Mouse (Mus musculus) lung, postnatal 25 days (tissue): ENCODE measurements around the gene Atg7.

Source experiments
- DNase-seq: peaks from one replicate; pipeline ENCODE4 v3.0.0; 2022; ENCODE audit warnings: low spot score

Atg7 gene

DNA sequence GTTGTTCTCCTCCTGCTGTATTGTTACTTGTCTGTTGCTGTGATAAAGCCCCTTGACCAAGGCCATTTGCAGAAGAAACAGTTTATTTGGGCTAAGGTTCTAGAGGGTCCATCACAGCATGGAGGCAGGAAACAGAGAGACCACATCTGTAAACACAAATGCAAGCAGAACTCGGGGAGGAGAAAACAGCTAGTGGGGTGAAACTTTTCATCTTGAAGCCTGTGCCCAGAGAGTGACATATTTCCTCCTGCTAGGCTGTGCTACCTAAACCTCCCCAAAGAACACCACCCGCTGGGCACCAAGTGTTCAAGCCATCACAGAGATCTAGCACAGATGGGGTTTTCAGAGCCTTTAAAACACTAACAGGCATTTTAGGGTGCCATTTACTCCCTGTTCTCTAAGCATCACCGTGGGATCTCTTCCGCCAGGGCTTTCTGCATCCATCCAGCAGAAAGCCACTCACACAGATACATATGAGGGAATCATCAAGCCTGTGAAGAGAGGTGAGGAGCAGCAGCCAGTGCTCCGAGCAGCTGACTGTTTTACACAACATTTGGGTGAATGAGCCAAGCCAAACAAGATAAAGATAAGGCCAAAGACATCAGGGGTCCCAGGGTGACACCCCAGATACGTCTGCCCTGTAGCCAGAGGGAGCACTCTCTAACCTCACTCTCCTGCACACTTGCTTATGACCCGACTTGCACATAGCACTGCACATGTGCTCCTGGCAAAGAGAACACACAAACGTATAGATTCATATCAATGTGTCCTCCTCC lies 262.5 kb downstream of the Atg7 start:
- no peak for DNase-seq

DNA sequence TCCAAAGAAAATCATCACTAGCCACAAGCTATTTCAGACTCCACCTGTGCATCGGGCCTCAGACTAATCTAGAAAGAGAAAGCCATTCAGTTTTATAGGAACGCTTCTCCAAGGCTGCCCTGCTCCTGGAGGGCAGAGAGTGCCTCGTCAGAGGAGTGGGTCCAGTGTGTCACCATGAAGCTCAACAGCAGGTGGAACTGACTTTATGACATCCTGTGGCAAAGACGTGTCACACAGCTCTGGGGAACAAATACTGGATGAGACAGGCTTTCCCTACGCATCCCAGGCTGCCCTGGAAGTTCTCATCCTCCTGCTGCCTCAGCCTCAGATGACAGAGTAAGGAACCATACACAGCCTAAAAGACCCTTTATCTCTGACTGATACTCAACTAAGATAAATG lies 263.3 kb downstream of the Atg7 start:
- DNase-seq, result no peak

DNA sequence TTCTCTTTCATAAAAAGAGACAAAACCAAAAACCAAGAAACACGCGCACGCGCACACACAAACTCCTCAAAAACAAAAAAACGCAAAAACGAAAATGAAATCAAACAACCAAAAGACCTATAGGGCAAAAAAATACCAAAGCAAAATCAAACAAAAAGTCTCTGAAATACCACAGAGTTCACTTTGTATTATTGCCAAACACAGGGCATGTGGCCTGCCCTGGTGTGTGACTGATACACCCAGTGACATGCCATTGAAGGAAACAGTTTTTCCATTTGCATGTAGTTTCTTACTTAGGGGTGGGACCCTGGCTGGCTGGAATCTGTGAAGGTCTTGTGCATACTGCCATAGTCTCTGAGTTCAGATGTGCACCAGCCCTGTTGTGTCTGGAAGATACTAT lies 264.6 kb downstream of the Atg7 start:
- DNase-seq, result no peak

DNA sequence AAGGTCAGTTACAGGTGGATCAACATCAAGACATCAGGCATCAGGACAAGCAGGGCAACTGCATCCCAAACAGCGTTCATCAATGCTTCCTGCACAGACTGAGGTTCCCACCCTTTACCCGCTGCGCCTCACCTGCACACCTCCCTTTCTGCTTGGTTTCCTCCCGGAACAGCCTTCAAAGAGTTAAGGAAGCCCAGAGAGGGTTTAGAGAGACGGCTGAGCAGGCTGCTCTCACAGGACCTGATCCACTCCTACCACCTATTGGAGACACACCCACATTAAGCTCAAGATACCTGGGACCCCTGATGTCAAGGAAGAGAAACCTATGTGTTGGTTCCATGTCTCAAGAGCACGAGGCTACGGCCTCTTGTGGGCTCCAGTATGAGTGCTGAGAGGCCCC lies 266.9 kb downstream of the Atg7 start:
- no peak for DNase-seq
